Mouse (Mus musculus) ES-E14 (cell line): ENCODE measurements at regions not wholly inside any gene's neighbourhood (a gene's known extent, or its start where the extent isn't known, plus 50 kb on each side); places are given as distances from the start of the nearest gene placed in this dataset.

ENCODE experiments used
- HCFC1 ChIP-seq: IDR thresholded peaks from 2 replicates; pipeline ENCODE4 v1.6.1; 2012; ENCODE audit warnings: low read length, inconsistent platforms, borderline replicate concordance; ENCODE audit not compliant: insufficient read depth
- ZC3H11A ChIP-seq: IDR thresholded peaks from 2 replicates; pipeline ENCODE4 v1.6.1; 2012; ENCODE audit warnings: low read depth, mild to moderate bottlenecking, inconsistent platforms, low read length, borderline replicate concordance
- ZNF384 ChIP-seq: IDR thresholded peaks from 2 replicates; pipeline ENCODE4 v1.6.1; 2012; ENCODE audit warnings: low read depth, low read length, inconsistent platforms

- no peak for TF ChIP-seq ZNF384
- TF ChIP-seq HCFC1 = no peak
- no peak for TF ChIP-seq ZC3H11A
These were observed 72.4 kb downstream of the Rdh14 start for GRCm38 (mm10) chr12:10462956-10463355.
